Mouse (Mus musculus) intestine, embryonic 14.5 days (tissue): ENCODE results near the gene Gstt2. TPM values are rescaled to one million over a fixed set of nuclear protein-coding genes. Genes with fewer than 3 reads are reported as not detected.

Experiments
- ATAC-seq: fragments of 200-750 bp; cut with Nextera tagmentation; replicated peaks from 2 replicates; pipeline ENCODE4 v1.8.0; 2017; ENCODE audit warnings: low read depth, moderate number of reproducible peaks, moderate TSS enrichment, moderate library complexity; ENCODE audit not compliant: low FRiP score, low TSS enrichment
- DNase-seq: peaks from one replicate; pipeline ENCODE4 v3.0.0-alpha.2; 2018; ENCODE audit warnings: low spot score
- H3K27ac ChIP-seq: fragments of 300-500 bp; sonication (generic); 2 replicates; pipeline ENCODE4 v1.5.1; 2014; ENCODE audit warnings: low read depth, mild to moderate bottlenecking, control low read depth
- H3K27me3 ChIP-seq: fragments of 300-500 bp; sonication (generic); replicated peaks from 2 replicates; pipeline ENCODE4 v1.6.1; 2014; ENCODE audit warnings: low read length, control low read depth; ENCODE audit not compliant: control insufficient read depth, insufficient read depth
- H3K36me3 ChIP-seq: fragments of 300-500 bp; sonication (generic); 2 replicates; pipeline ENCODE4 v1.6.1; 2014; ENCODE audit warnings: low read length, control low read depth; ENCODE audit not compliant: control insufficient read depth, insufficient read depth
- H3K4me1 ChIP-seq: fragments of 300-500 bp; sonication (generic); replicated peaks from 2 replicates; pipeline ENCODE4 v1.6.1; 2014; ENCODE audit warnings: low read length, control low read depth, mixed read lengths; ENCODE audit not compliant: control insufficient read depth, insufficient read depth
- H3K4me2 ChIP-seq: fragments of 300-500 bp; sonication (generic); 2 replicates; pipeline ENCODE4 v1.6.1; 2014; ENCODE audit warnings: low read length
- H3K4me3 ChIP-seq: fragments of 300-500 bp; sonication (generic); 2 replicates; pipeline ENCODE4 v1.5.1; 2014; ENCODE audit warnings: low read depth, low read length, control low read depth, mixed read lengths
- H3K9ac ChIP-seq: fragments of 300-500 bp; sonication (generic); 2 replicates; pipeline ENCODE4 v1.6.1; 2014; ENCODE audit warnings: mild to moderate bottlenecking, low read length
- H3K9me3 ChIP-seq: fragments of 300-500 bp; sonication (generic); 2 replicates; pipeline ENCODE4 v1.6.1; 2016; ENCODE audit warnings: low read length, control low read depth; ENCODE audit not compliant: control insufficient read depth
- WGBS: fragments of 180-500 bp; shearing (Covaris S2); extraction: QIAGEN DNeasy Blood & Tissue Kit; methylation state at CpG from one replicate; pipeline ENCODE4 v1.1.7; 2014; 5-methylcytosine and 5-hydroxymethylcytosine counted together
- polyA plus RNA-seq: library from polyadenylated mRNA; unstranded; fragments of >200 nt; fragmentation: Nextera tagmentation; extraction: Ambion mirVana; gene quantifications from 2 replicates; pipeline ENCODE4 v1.2.1, GENCODE M21; 2014

The Gstt2 gene
- polyA plus RNA-seq, 1 experiment from 2014 or later, result 41.3 TPM

DNA sequence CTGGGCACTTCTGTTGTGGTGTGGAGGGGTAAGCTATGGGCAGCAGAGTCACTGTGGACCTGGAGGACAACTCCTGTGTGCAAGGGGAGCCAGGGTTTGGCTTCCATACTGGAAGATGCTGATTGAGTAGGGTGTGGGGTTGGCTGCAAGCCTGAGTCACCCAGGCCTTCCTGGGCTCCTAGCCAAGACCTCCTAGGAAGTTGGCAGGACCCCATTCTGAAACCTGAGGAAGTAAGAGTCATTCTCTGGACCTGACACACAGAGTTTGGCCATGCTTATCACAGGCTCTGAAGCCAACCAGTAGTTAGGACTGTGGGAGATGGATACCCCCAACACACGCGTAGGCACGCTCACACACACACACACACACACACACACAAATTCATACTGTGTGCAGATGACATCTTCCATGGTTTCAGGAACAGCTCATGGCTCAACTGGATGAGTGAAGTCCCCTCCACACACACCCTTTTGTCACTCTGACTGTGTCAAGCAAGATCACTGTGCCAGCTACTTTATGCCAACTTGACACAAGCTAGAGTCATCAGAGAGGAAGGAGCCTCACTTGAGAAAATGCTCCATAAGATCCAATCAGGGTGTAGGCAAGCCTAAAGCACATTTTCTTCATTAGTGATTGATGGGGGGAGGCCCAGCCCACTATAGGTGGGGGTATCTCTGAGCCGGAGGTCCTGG lies 9.4 kb downstream of the Gstt2 start:
- Histone ChIP-seq H3K4me2 (no peak overlapping the region), H3K36me3 (no peaks in the 10 kb centered on the region), H3K27me3 (no peaks in the 10 kb centered on the region), H3K4me1 (no peaks in the 10 kb centered on the region), H3K27ac (no peak overlapping the region), H3K9ac (no peak overlapping the region), H3K9me3 (no peaks in the 10 kb centered on the region), H3K4me3 (no peak overlapping the region)
- no peak for ATAC-seq
- DNase-seq, result no peak
- 92% methylated on average over 4 of the region's 4 CpGs for WGBS

DNA sequence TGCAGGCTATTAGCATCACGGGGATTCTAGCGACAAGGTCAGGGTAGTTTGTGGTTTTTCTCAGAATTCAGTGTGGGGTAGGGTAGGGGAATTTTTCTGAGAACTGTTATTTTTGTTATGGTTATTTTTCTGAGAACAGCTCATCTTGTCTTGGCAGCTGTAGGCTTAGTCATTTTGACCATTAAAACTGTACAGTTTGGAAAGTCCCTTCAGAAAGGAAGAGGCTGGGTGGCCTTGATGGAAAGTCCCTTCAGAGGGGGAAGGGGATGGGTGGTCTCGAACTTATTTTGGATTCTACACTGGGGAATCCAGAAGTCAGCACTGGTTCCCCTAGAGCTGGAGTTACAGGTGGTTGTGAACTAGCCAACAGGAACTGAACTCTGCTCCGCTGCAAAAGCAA lies 12.7 kb downstream of the Gstt2 start:
- 86% methylated on average over 4 of the region's 4 CpGs for WGBS
- Histone ChIP-seq H3K36me3 (no peaks in the 10 kb centered on the region), H3K27ac (no peak overlapping the region), H3K9ac (no peak overlapping the region), H3K27me3 (no peaks in the 10 kb centered on the region), H3K9me3 (no peaks in the 10 kb centered on the region), H3K4me2 (no peak overlapping the region), H3K4me3 (no peak overlapping the region), H3K4me1 (no peaks in the 10 kb centered on the region)
- ATAC-seq (no peak), DNase-seq (no peak)

- 88% methylated on average over 1 of the region's 1 CpGs for WGBS
- ATAC-seq, result no peak
- no peaks in the 10 kb centered on the region for H3K36me3 ChIP-seq
Observed at GRCm38 (mm10) chr10:75823782-75824181, 13.4 kb downstream of the Gstt2 start.

DNA sequence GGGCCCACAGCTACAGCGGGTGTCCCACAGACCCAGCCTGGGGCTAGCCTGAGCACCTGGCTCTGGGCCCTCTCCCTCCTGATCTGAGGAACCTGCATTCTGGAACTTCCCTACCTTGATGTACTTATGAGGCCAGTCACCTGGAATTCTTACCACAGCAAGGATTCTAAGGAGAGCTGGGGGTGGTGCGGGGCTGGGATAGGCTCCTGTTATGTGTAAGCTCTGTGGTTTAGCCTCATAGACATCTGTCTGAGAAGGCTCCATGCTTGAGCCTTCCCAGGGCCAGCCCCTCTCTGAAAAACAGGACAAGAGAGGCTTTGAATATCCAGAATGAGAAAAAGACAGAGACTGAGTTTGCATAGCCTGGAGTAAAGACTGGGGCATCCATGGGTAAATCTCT lies 14.8 kb downstream of the Gstt2 start, which contains the start of gene Gstt4:
Gstt4 (minus strand) TSS at position 101 of the 400 bp plus-strand sequence.
- H3K27me3 ChIP-seq, result no peaks in the 10 kb centered on the region
- H3K9me3 ChIP-seq, result no peaks in the 10 kb centered on the region
- no peak for ATAC-seq
- no peaks in the 10 kb centered on the region for H3K36me3 ChIP-seq
- no peak for DNase-seq
- H3K4me3 ChIP-seq, result no peak within 1 kb of the TSS
- no peaks in the 10 kb centered on the region for H3K4me1 ChIP-seq
- H3K4me2 ChIP-seq, result no peak within 1 kb of the TSS
- 95% methylated on average over 2 of the region's 2 CpGs for WGBS
- no peak within 1 kb of the TSS for H3K9ac ChIP-seq
- no peak within 1 kb of the TSS for H3K27ac ChIP-seq

More at GRCm38 (mm10) chr10:75823782-75824181, 13.4 kb downstream of the Gstt2 start:
- no peak overlapping the region for H3K27ac ChIP-seq
- no peak overlapping the region for H3K4me3 ChIP-seq
- H3K9me3 ChIP-seq, result no peaks in the 10 kb centered on the region
- H3K4me2 ChIP-seq, result no peak overlapping the region
- H3K9ac ChIP-seq, result no peak overlapping the region
- no peak for DNase-seq
- H3K27me3 ChIP-seq, result no peaks in the 10 kb centered on the region
- no peaks in the 10 kb centered on the region for H3K4me1 ChIP-seq

DNA sequence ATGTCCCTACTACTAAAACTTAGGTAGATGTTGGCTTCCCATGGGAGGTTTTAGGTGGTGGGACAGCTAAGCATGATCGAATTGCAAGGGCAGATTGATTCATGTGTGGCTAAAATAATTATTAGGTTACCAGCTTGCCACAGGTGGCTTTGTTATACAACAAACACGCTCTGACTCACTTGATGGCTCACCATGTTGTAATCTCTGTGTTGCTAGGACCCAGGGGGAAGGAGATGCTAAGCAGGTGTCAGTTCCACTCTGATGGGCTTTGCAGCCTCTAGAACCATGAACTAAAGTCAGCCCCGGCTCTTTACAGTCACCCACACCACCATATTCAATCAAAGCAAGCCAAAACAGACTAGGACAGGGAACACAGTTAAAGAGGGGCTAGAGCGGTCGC lies 17.3 kb downstream of the Gstt2 start:
- DNase-seq (no peak), ATAC-seq (no peak)
- no peak overlapping the region for H3K9ac ChIP-seq
- H3K27ac ChIP-seq, result no peak overlapping the region
- no peak overlapping the region for H3K4me2 ChIP-seq
- no peaks in the 10 kb centered on the region for H3K36me3 ChIP-seq
- 89% methylated on average over 5 of the region's 5 CpGs for WGBS
- no peak overlapping the region for H3K4me3 ChIP-seq
- no peaks in the 10 kb centered on the region for H3K4me1 ChIP-seq
- H3K27me3 ChIP-seq, result no peaks in the 10 kb centered on the region
- H3K9me3 ChIP-seq, result no peaks in the 10 kb centered on the region

GRCm38 (mm10) chr10:75818641-75819040 lies 18.6 kb downstream of the Gstt2 start:
- no peak overlapping the region for H3K4me3 ChIP-seq
- no peaks in the 10 kb centered on the region for H3K9me3 ChIP-seq
- no peaks in the 10 kb centered on the region for H3K4me1 ChIP-seq
- DNase-seq (no peak), ATAC-seq (no peak)
- H3K4me2 ChIP-seq, result no peak overlapping the region
- H3K36me3 ChIP-seq, result no peaks in the 10 kb centered on the region
- no peak overlapping the region for H3K9ac ChIP-seq
- WGBS, result 59% methylated on average over 10 of the region's 10 CpGs
- no peak overlapping the region for H3K27ac ChIP-seq
- no peaks in the 10 kb centered on the region for H3K27me3 ChIP-seq

GRCm38 (mm10) chr10:75804217-75804616 lies 33.0 kb downstream of the Gstt2 start:
- H3K9ac ChIP-seq, result no peak overlapping the region

DNA sequence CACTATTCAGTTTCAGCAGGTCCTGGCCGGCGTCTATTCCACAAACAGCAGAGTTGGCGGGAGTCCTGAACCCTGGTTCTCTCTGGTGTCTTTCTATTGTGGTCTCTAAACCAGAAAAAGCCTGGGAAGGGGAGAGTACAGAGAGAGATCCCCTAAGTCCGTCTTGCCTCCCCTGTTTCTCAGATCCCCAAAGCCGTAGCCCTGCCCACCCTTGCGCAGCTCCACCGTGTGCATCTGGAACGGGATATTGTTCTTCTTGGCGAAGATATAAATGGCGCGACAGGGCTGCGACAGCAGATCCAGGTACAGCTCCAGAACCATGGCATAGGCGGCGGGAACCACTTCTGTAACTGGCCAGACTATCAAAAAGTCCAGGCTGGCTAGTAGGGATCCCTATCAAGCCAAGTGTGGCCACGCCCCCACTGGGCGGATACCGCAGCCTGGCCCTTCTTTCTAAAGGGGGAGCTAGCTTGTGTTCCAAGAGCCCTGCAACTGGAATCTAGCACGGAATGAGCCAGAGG lies 39.0 kb downstream of the Gstt2 start, which contains the start of gene Gstt1:
Gstt1 (minus strand) TSS at position 409 of the 521 bp plus-strand sequence.
- Histone ChIP-seq H3K9me3 (no peaks in the 10 kb centered on the region), H3K9ac (peak within 1 kb of the TSS; percentile 44), H3K36me3 (no peaks in the 10 kb centered on the region), H3K4me2 (peak within 1 kb of the TSS; percentile 85), H3K27me3 (no peaks in the 10 kb centered on the region), H3K4me3 (peak within 1 kb of the TSS; percentile 40), H3K4me1 (peaks cover 15% of the 10 kb centered on the region), H3K27ac (0 out of 2 replicates have a peak within 1 kb of the TSS, but pooled peaks have one; percentile 14)
- DNase-seq, result peak; percentile 72
- WGBS, result 4% methylated on average over 18 of the region's 18 CpGs
- ATAC-seq, result no peak

More at GRCm38 (mm10) chr10:75804217-75804616, 33.0 kb downstream of the Gstt2 start:
- ATAC-seq (no peak), DNase-seq (no peak)
- Histone ChIP-seq H3K4me2 (no peak overlapping the region), H3K4me3 (no peak overlapping the region), H3K27me3 (no peaks in the 10 kb centered on the region), H3K4me1 (no peaks in the 10 kb centered on the region), H3K9me3 (no peaks in the 10 kb centered on the region), H3K36me3 (no peaks in the 10 kb centered on the region), H3K27ac (no peak overlapping the region)
- 53% methylated on average over 2 of the region's 2 CpGs for WGBS
